Mouse (Mus musculus): ENCODE measurements at regions not wholly inside any gene's neighbourhood (a gene's known extent, or its start where the extent isn't known, plus 50 kb on each side); places are given as distances from the start of the nearest gene placed in this dataset.
"Not testable (repeated sequence)": the region's sequence is repeated elsewhere in the genome, so short reads cannot be mapped to it uniquely, and the experiment has no call there.

- Histone ChIP-seq H3K4me1 (ENCODE audit: control insufficient read depth, insufficient read depth, low read length) (no peaks in the 10 kb centered on the region), H3K4me3 (replicated peaks; ENCODE audit: extremely low read depth, low read depth, low read length) (no peak overlapping the region)
- WGBS = 31% methylated on average over 9 of the region's 9 CpGs
- no peak for DNase-seq
- TF ChIP-seq CTCF (IDR thresholded peaks at IDR 0.05; ENCODE audit: insufficient read depth, low read length) = no peak
- TF ChIP-seq POLR2A (IDR thresholded peaks at IDR 0.05; ENCODE audit: borderline replicate concordance, extremely low read depth, low read depth, low read length) = no peak
Observed at GRCm38 (mm10) chr10:91436091-91436569, 255.0 kb upstream of the Tmpo start.

DNA sequence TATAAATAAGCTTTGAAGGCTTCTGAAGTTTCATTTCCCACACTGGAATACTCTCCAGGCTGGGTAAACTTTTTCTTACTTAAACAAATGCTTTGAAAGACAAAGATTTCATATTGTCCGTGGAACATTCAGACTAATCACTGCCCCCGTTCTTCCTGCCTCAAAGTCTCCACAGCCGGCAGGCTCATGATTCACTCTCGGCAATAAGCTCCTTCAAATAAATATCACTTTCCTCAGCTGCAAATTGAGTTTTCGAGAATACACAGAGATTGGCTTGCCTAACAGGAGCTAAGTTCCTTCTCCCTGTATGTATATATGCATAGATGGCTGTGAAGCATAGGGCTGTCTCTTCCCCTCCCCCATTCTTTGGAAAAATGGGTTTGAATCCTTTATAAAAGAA lies 249.2 kb upstream of the Tmpo start:
- Histone ChIP-seq H3K4me1 (ENCODE audit: control insufficient read depth, insufficient read depth, low read length) (no peaks in the 10 kb centered on the region; the same call in 1 of the 2 replicates), H3K4me3 (replicated peaks; ENCODE audit: extremely low read depth, low read depth, low read length) (no peak overlapping the region)
- DNase-seq = no peak
- TF ChIP-seq POLR2A (IDR thresholded peaks at IDR 0.05; ENCODE audit: borderline replicate concordance, extremely low read depth, low read depth, low read length) (no peak), CTCF (IDR thresholded peaks at IDR 0.05; ENCODE audit: insufficient read depth, low read length) (no peak)
- WGBS = 8% methylated on average over 5 of the region's 5 CpGs

DNA sequence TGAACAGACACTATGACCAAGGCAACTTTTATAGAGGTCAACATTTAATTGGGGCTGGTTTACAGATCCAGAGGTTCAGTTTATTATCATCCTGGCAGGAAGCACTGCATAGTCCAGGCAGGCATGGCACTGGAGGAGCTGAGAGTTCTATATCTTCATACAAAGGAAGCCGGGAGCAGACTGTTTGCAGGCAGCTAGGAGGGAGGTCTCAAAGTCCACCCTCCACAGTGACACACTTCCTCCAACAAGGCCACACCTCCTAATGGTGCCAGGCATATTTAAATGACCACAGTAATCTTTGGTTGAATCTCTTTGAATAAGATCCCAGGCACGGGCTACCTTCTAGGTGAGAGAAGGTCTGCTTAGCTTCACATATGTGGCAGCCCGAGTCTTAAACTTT lies 245.5 kb upstream of the Tmpo start:
- Histone ChIP-seq H3K4me1 (ENCODE audit: control insufficient read depth, insufficient read depth, low read length) (no peaks in the 10 kb centered on the region; the same call in 1 of the 2 replicates), H3K4me3 (replicated peaks; ENCODE audit: extremely low read depth, low read depth, low read length) (no peak overlapping the region)
- DNase-seq = no peak
- WGBS = 65% methylated on average over 3 of the region's 3 CpGs
- TF ChIP-seq CTCF (IDR thresholded peaks at IDR 0.05; ENCODE audit: insufficient read depth, low read length) (no peak), POLR2A (IDR thresholded peaks at IDR 0.05; ENCODE audit: borderline replicate concordance, extremely low read depth, low read depth, low read length) (no peak)

DNA sequence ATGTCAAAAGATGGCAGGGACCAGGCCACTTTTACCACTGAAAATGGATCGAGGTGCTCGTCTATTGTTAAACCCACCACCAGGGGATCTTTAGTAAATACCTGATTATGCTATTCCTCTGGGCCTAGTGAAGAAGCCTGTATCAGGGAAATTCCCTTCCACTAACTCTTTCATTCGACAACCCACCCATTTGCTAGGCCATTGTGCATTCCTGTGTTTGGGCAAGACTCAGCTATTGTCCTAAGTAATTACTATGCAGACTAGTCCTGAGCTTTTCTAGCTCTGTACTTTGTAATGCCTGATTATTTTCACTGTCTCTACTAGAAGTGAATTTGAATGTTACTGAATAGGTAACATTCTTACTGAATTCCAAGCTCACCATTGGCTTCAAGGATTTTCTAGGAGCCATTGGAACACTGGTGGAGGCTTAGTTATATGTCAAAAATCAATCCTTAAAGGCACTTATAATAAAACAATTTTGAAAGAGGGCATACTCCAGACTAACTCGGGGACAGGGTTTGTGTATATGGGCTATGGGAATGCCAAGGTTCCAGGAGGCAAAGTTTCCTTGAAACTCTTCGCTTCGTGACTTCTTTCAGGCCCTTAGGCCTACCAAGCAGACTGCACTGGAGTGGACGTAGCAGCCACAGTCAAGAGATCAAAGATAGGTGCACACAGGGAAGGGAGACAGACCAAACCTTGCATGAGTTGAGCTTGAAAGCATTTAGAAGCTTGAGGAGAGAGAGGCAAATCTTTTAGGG lies 244.7 kb upstream of the Tmpo start:
- not testable (repeated sequence) for H3K4me3 ChIP-seq (replicated peaks; ENCODE audit: extremely low read depth, low read depth, low read length)

GRCm38 (mm10) chr10:91424786-91425185 lies 243.7 kb upstream of the Tmpo start:
- 42% methylated on average over 5 of the region's 5 CpGs for WGBS
- H3K4me3 ChIP-seq (replicated peaks; ENCODE audit: extremely low read depth, low read depth, low read length) = no peak overlapping the region
- H3K4me1 ChIP-seq (ENCODE audit: control insufficient read depth, insufficient read depth, low read length) = no peaks in the 10 kb centered on the region; the same call in 1 of the 2 replicates
- DNase-seq = no peak
- TF ChIP-seq CTCF (IDR thresholded peaks at IDR 0.05; ENCODE audit: insufficient read depth, low read length) (no peak), POLR2A (IDR thresholded peaks at IDR 0.05; ENCODE audit: borderline replicate concordance, extremely low read depth, low read depth, low read length) (no peak)

More for the DNA sequence above, 244.7 kb upstream of the Tmpo start:
- H3K4me1 ChIP-seq (ENCODE audit: control insufficient read depth, insufficient read depth, low read length); DNase-seq: not testable (repeated sequence)
- 82% methylated on average over 7 of the region's 7 CpGs for WGBS

DNA sequence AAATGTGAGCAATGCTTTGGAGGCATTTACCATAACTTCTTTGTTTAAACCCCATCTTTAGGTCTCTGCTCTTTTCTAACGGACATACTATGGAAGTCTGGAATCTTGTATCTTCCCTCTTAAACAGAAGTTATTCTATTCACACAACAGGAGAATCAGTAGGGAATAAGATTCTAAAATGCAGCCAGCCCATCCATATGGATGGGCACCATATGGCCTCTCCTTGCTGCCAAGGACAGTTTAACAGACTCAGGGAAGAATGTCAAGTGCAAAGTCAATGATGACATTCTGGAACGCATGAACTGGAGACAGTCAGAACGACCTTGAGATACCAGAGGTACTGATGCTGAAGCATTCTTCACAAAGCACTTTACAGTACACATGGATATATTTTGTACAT lies 206.1 kb upstream of the Tmpo start:
- WGBS = 74% methylated on average over 3 of the region's 3 CpGs
- no peak for TF ChIP-seq CTCF (IDR thresholded peaks at IDR 0.05; ENCODE audit: insufficient read depth, low read length)
- no peak for TF ChIP-seq POLR2A (IDR thresholded peaks at IDR 0.05; ENCODE audit: borderline replicate concordance, extremely low read depth, low read depth, low read length)

DNA sequence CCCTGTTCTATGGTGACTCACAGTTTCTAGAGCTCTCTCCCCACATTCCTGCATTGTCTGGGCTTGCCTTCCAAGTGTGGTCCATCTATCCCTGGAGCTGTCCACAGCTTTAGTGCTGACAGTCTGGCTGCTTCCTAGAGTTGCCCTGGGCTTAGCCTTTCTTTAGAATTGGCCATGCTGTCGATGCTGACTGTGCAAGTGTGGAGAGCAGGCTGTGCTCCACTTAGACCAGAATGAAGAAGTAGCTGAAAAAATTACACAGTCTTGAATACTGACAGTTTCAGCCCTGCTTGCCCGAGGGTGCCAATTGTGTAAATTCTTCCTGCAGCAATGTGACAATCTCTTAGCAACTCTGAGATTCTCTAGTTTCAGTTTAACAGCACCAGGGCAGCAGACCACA lies 203.3 kb upstream of the Tmpo start:
- TF ChIP-seq CTCF (IDR thresholded peaks at IDR 0.05; ENCODE audit: insufficient read depth, low read length) = no peak
- Histone ChIP-seq H3K4me1 (ENCODE audit: control insufficient read depth, insufficient read depth, low read length) (no peaks in the 10 kb centered on the region), H3K4me3 (replicated peaks; ENCODE audit: extremely low read depth, low read depth, low read length) (no peak overlapping the region)
- no peak for DNase-seq
- 54% methylated on average over 2 of the region's 2 CpGs for WGBS

More for the DNA sequence above, 206.1 kb upstream of the Tmpo start:
- no peak overlapping the region for H3K4me3 ChIP-seq (replicated peaks; ENCODE audit: extremely low read depth, low read depth, low read length)
- no peak for DNase-seq
- no peaks in the 10 kb centered on the region for H3K4me1 ChIP-seq (ENCODE audit: control insufficient read depth, insufficient read depth, low read length)

DNA sequence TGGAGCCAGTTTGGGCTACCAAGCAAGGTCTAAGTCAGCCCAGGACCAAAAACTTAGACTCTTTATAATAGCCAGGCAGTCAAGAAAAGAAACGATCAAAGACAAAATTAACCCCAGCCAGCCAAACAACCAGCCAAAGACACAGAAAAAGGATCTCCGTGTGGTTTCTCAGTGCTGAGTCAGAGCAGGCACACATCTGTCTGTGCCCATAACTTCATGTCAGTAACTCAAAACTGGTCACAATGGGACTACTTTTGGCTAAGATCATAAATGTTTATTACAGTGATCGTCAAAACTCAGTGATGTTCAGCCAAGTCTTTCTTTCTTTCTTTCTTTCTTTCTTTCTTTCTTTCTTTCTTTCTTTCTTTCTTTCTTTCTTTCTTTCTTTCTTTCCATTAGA lies 195.6 kb upstream of the Tmpo start:
- no peak for DNase-seq
- H3K4me3 ChIP-seq (replicated peaks; ENCODE audit: extremely low read depth, low read depth, low read length) = no peak overlapping the region
- H3K4me1 ChIP-seq (ENCODE audit: control insufficient read depth, insufficient read depth, low read length) = no peaks in the 10 kb centered on the region
- WGBS = 89% methylated on average over 3 of the region's 3 CpGs
- TF ChIP-seq CTCF (IDR thresholded peaks at IDR 0.05; ENCODE audit: insufficient read depth, low read length) (no peak), POLR2A (IDR thresholded peaks at IDR 0.05; ENCODE audit: borderline replicate concordance, extremely low read depth, low read depth, low read length) (no peak)

GRCm38 (mm10) chr10:91367488-91367887 lies 186.4 kb upstream of the Tmpo start:
- 64% methylated on average over 1 of the region's 1 CpGs for WGBS
- H3K4me3 ChIP-seq (replicated peaks; ENCODE audit: extremely low read depth, low read depth, low read length) = no peak overlapping the region
- no peak for DNase-seq
- H3K4me1 ChIP-seq (ENCODE audit: control insufficient read depth, insufficient read depth, low read length) = no peaks in the 10 kb centered on the region
- TF ChIP-seq POLR2A (IDR thresholded peaks at IDR 0.05; ENCODE audit: borderline replicate concordance, extremely low read depth, low read depth, low read length) (no peak), CTCF (IDR thresholded peaks at IDR 0.05; ENCODE audit: insufficient read depth, low read length) (no peak)

DNA sequence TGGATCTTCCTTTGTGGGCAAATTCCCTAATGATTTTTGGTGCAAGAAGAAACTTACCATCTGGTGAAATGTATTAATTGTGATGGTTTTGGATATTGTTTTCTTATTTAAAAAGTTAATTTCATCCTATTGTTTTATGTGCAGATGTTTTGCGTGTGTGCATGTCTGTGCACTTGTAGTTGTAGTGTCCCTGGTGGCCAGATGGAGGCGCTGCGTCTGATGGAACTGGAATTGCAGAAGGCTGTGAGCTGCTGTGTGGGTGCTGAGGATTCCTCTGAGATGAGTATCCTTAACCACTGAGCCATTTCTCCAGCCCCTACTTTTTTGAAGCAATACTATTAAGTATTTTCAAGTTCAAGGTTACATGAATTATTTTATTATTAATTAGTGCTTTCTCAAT lies 181.5 kb upstream of the Tmpo start:
- TF ChIP-seq CTCF (IDR thresholded peaks at IDR 0.05; ENCODE audit: insufficient read depth, low read length) (no peak), POLR2A (IDR thresholded peaks at IDR 0.05; ENCODE audit: borderline replicate concordance, extremely low read depth, low read depth, low read length) (no peak)
- Histone ChIP-seq H3K4me3 (replicated peaks; ENCODE audit: extremely low read depth, low read depth, low read length) (no peak overlapping the region), H3K4me1 (ENCODE audit: control insufficient read depth, insufficient read depth, low read length) (no peaks in the 10 kb centered on the region)
- no peak for DNase-seq
- WGBS = 74% methylated on average over 3 of the region's 3 CpGs

All from lung, adult 2 months (tissue).